Mouse (Mus musculus): ENCODE measurements at regions not wholly inside any gene's neighbourhood (a gene's known extent, or its start where the extent isn't known, plus 50 kb on each side); places are given as distances from the start of the nearest gene placed in this dataset.

GRCm38 (mm10) chr5:120351827-120352226, 79.7 kb upstream of the Lhx5 start:
- TF ChIP-seq CTCF (IDR thresholded peaks at IDR 0.05; ENCODE audit: borderline replicate concordance, extremely low read depth, insufficient read depth, insufficient read length), result no peak
- no peak for TF ChIP-seq POLR2A (IDR thresholded peaks at IDR 0.05; ENCODE audit: borderline replicate concordance, extremely low read depth, insufficient read depth, insufficient read length, poor library complexity, severe bottlenecking)
